In the genomic region with DNA sequence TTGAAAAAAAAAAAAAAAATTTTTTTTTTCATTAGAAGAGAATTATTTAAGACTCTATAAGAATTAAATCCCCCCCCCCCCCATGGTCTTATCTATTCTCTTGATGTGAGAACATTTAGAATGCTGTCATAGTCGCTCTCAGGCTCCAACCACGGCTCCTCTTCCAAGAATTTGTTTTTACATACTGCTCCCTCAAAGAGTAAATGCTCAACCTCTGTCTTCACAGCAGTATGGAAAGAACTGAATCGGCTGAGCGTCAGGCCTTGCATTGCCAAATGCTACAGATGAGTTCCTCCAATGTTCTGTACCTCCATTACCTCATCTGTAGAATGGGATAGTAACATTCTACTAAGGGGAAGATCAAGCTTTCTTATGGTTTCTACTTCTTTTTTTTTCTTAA, we compare ENCODE assay signal across 31 mouse cellular contexts.
"Had no signal": no experiment of that assay in that cellular context is flagged by ENCODE, and none has a peak within 500 bp of the region (broad histone marks: within the 10 kb centered on the region; RNA-seq: fewer than 3 reads in every experiment).

No protein-coding gene starts in this region.

- H3K9me3 ChIP-seq: limb, embryonic 10.5 days; limb, embryonic 12.5 days; limb, embryonic 13.5 days; limb, embryonic 15.5 days; liver, embryonic 12.5 days; liver, embryonic 13.5 days; liver, embryonic 15.5 days; lung, embryonic 15.5 days; megakaryocyte, embryonic 14.5 days; midbrain, embryonic 10.5 days; midbrain, embryonic 12.5 days; midbrain, embryonic 13.5 days; neural tube, embryonic 12.5 days had no signal

- H3K27ac ChIP-seq: left cerebral cortex, adult 2 months; limb, embryonic 10.5 days; limb, embryonic 12.5 days; limb, embryonic 13.5 days; limb, embryonic 15.5 days; liver, embryonic 12.5 days; liver, embryonic 13.5 days; liver, embryonic 14.5 days; liver, embryonic 15.5 days; lung, embryonic 15.5 days; macrophage; midbrain, embryonic 10.5 days; midbrain, embryonic 12.5 days; midbrain, embryonic 13.5 days; neural tube, embryonic 12.5 days had no signal

- H3K27me3 ChIP-seq: limb, embryonic 12.5 days; limb, embryonic 13.5 days; limb, embryonic 15.5 days; liver, embryonic 12.5 days; liver, embryonic 13.5 days; liver, embryonic 15.5 days; lung, embryonic 15.5 days; megakaryocyte, embryonic 14.5 days; midbrain, embryonic 12.5 days; midbrain, embryonic 13.5 days; neural tube, embryonic 12.5 days had no signal

- H3K4me3 ChIP-seq: left cerebral cortex, adult 2 months; limb, embryonic 10.5 days; limb, embryonic 12.5 days; limb, embryonic 13.5 days; limb, embryonic 15.5 days; liver, embryonic 12.5 days; liver, embryonic 13.5 days; liver, embryonic 15.5 days; lung, embryonic 15.5 days; megakaryocyte, embryonic 14.5 days; midbrain, embryonic 10.5 days; midbrain, embryonic 12.5 days; midbrain, embryonic 13.5 days; myocyte; neural tube, embryonic 12.5 days had no signal

- H3K4me2 ChIP-seq: limb, embryonic 12.5 days; limb, embryonic 13.5 days; limb, embryonic 15.5 days; liver, embryonic 11.5 days; liver, embryonic 12.5 days; liver, embryonic 13.5 days; liver, embryonic 15.5 days; lung, embryonic 14.5 days; lung, embryonic 15.5 days; midbrain, embryonic 12.5 days; midbrain, embryonic 13.5 days; neural tube, embryonic 12.5 days had no signal

- DNase-seq: left cerebral cortex, postnatal 4 days; liver; liver, embryonic 13.5 days; liver, postnatal 0 days; lung, adult 18-20 months; lung, adult 2 months; lung, embryonic 14.5 days; lung, postnatal 10 days; lung, postnatal 14 days; lung, postnatal 36 days; lung, postnatal 4 days; midbrain, embryonic 14.5 days had no signal

- H3K9ac ChIP-seq: limb, embryonic 12.5 days; limb, embryonic 13.5 days; limb, embryonic 15.5 days; liver, embryonic 12.5 days; liver, embryonic 13.5 days; liver, embryonic 14.5 days; liver, embryonic 15.5 days; liver, postnatal 0 days; lung, embryonic 14.5 days; lung, embryonic 15.5 days; midbrain, embryonic 12.5 days; midbrain, embryonic 13.5 days; neural tube, embryonic 12.5 days had no signal

- H3K36me3 ChIP-seq: limb, embryonic 12.5 days; limb, embryonic 15.5 days; liver, embryonic 13.5 days; lung, embryonic 15.5 days had no signal

- H3K4me1 ChIP-seq: limb, embryonic 10.5 days; limb, embryonic 12.5 days; limb, embryonic 13.5 days; limb, embryonic 15.5 days; lung, embryonic 15.5 days; midbrain, embryonic 10.5 days; midbrain, embryonic 12.5 days; midbrain, embryonic 13.5 days; neural tube, embryonic 12.5 days had no signal

- ATAC-seq: liver, embryonic 12.5 days; liver, postnatal 0 days; lung, postnatal 0 days; midbrain, embryonic 13.5 days; midbrain, embryonic 16.5 days had no signal
